Mouse (Mus musculus) urinary bladder, postnatal 4 days (tissue): ENCODE data around the gene Gm12216.
"Not testable (repeated sequence)": the region's sequence is repeated elsewhere in the genome, so short reads cannot be mapped to it uniquely, and the experiment has no call there.

Experiments
- DNase-seq, 2 experiments: peaks; one replicate each; pipeline ENCODE4 v3.0.0; 2021 to 2022; ENCODE audit warnings: low spot score in 2 of 2

Gene Gm12216

GRCm38 (mm10) chr11:53858761-53859580 lies at the start of gene Gm12216:
TSS of gene Gm12216 (minus strand) at chr11:53859256.
- not testable (repeated sequence) for DNase-seq

GRCm38 (mm10) chr11:53908686-53909085 lies 49.6 kb upstream of the Gm12216 start:
- DNase-seq = no peak

DNA sequence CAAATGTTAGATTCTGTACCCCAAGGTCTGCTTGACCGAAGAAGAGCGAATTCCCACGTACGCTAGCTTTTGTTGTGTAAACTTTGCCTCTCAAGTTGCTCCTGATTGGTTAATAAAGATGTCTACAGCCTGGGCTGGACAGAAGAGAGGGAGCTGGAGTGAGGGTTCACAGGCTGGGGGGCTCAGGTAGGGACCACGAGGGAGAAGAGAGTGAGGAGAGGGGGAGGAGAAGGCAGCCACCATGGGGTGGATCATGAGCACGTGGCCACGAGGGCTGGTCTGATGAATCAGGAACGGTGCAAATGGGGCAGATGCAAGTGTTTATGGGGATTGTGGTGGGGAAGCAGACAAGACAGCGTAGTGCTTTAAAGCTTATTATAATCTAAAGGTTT lies 45.5 kb upstream of the Gm12216 start:
- no peak for DNase-seq

- DNase-seq = peak; percentile 62 to 65
Measured at GRCm38 (mm10) chr11:53903781-53904533, 44.9 kb upstream of the Gm12216 start.

DNA sequence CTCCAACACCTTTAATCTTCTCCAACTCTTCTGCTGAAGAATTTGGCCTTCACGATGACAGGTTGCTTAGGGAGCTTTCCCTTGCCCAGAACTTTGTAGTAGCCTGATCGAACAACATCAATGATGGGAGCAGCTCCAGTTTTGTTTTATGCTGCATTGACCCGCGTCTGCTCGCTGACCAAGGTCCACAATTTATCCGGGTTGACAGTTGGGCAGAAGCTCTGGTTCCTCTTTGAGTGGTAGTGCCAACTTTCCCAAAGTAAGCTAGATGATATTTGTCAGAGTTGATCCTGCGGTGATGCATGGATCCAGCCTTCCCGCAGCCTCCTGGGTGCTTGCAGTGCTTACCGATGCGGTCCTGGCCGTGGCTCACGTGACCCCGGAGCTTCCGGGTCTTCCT lies 43.7 kb upstream of the Gm12216 start:
- no peak for DNase-seq

DNA sequence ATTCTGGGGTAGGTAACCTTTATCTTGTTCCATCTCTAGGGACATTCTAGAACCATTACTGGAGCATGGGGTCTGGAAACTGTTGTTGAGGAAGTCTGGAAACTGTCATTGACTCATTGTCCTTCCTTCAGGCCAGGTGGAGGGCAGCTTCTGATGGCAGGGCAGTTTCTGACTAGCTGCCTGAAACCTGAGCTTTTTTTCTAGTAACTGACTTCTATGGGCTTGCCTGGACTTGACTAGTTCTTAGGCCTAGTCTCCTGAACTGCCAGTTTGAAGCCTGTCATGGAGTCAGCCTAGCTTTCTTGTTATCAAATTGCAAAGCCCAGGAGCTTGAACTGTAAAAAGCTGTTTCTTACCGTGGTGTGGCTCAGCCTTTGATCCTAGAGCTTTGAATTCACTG lies 41.9 kb upstream of the Gm12216 start:
- no peak for DNase-seq

DNA sequence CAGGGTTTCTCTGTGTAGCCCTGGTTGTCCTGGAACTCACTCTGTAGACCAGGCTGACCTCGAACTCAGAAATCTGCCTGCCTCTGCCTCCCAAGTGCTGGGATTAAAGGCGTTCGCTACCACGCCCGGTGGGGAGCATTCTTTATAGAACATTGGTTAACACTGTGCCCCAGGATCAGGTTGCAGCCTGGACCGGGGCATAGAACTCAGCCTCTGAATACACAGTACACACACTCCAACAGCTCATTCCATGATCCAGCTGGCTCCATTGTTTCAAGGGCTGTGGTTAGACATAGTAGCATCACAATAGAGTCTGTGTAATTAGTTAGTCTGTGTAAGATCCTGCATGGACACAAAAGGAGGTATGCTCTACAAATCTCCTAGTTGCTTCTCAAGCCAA lies 40.9 kb upstream of the Gm12216 start:
- no peak for DNase-seq

DNA sequence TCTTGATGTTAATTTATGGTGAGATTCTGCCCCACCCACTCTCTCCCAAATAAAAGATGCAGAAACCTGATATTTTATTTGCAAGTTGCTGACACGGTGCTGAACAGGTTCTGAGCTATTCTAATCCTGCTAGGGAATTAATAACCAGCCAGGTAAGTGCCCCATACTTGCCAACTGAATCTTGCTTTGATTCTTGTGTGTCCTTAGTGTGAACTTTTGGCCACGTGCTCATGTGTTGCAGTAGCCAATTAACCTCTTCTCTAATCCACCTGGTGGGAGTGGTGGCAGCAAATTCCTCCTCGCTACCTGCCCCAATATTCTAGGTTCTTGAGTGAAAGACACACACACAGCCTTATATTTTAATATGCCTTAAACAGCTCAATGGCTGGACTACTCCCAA lies 39.9 kb upstream of the Gm12216 start:
- no peak for DNase-seq

DNA sequence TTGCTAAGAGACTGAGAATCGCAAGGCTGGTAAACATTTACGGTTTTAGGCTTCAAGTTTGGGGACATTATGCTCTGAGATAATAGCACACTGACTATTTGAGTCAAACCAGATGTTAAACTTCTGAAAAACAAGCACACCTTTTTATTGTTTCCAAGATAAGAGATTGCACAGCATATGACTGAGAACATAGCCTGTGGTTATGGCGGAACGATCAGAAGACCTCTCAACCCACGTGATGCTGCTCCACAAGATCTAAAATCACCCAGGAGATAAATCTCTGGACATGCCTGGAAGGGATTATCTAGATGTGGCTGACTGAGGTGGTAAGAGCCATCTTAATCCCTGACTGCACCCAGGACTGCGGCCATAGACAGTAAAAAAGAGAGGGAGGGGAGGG lies 37.9 kb upstream of the Gm12216 start:
- no peak for DNase-seq

GRCm38 (mm10) chr11:53893451-53893850 lies 34.4 kb upstream of the Gm12216 start:
- DNase-seq = no peak

- DNase-seq = no peak
Measured at GRCm38 (mm10) chr11:53892716-53893416, 33.8 kb upstream of the Gm12216 start.

DNA sequence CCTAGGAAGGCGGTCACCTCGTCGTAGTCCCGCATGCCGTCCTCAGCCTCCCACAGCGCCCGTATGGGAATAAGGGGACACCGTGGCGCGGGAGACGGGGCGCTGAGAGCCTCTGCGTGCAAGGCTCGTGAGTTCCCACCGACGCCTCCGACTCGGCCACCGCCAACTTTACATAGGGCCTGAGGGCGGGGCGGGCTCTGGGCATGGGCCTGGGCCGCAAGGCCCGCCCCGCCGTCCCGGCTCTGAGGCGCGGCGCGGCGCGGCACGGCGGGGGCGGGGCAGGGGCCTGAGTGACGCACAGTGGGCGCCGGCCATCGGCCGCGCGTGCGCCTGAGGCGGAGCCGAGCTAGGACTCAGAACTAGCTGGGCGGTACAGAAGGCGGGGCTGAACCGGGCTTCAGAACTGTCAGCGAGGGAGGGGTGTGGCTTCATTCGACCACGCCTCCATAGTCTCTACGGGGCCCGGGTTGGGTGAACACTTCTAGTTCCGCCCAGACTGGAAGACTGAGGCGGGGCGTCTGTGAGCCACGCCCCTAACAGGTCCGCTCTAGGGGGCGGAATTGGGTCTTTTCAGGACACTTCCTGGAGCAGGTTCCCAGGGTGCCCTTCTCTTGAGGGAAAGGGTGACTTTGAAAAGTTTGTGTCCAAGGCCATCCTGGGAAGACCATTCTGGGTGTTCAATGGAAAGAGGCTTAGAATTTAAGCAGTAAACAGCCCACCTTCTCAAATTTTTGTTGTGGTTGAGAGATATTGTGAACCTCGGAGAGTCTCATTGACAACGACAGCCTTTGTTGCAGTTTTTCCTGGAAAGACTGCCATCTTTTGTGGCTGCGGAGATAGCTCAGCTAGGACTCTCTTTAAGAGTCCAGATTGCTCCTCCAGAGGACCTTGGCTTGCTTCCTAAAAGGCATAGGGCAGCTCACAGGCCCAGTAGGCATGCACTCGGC lies 32.7 kb upstream of the Gm12216 start, which contains the start of gene Slc22a5:
Slc22a5 (minus strand) TSS at position 156 of the 947 bp plus-strand sequence.
- DNase-seq = peak; percentile 98 to 100

DNA sequence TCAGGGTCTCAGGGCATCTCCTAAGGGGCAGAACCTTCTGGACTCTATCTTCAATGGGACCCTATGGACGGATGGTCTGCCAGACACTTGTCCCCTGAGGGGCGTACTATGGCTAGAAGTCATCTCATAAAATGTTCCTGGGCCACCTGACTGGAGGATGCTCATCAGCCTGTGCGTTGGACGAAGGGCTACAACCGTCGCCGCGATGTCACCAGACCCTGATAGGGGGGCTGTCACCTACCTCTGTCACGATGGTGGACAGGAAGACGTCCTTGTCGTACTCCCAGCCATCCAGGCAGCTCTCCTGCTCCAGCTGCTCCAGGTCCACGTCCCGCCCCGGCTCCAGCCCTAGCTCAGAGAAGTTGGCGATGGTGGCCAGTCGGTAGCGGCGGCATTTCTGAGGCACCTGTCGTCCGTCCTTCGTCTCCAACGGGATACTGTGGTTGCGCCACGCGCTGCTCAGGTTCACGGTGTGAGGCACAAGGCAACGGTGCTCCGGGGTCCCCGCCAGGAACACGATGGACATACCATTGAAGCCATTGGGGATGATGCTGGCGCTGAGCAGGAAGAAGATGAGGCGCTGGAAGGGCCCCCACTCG lies 31.9 kb upstream of the Gm12216 start:
- no peak for DNase-seq

DNA sequence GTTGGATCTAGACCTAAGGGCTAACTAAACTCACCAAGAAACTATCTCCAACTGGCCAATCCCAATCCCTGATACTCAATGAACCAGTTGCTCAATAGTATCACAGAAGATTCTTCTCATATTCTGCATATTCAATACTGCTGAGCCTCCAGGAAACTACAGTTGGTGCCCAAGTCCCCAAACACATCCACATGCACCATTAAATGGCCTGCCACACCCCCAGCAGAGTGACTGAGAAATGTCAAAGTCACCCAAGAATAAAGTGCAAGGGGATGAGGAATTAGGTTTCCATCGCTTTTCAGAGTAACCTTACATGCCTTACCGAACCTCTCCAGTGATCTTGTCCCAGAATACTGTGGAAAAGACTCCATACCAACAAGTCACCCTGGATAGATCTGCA lies 31.2 kb upstream of the Gm12216 start:
- no peak for DNase-seq

DNA sequence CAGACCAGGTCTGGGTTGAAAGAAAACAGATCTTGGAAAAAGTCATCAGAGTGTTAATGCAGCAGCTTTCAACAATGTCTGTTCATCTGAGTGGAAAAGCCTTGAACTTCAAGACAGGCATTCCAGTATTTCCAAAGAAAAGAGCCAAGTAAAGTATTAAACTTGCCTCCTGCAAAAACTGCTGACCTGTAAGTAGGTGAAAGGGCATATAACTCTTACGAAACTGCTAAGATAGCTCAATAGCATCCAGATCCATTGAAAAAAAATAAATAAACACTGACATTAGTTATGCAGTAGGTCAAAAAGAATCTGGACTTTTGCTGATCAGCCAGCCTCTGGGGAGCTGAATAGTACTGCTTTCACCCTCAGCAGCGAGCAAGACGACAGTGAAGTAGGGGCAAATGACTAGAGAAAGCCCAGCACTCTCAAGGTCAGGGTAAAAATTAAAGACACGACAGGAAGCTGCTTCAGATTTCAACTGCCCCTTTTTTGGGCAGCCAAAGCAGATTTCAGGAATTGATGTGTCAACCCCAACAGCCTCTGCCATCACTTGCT lies 30.1 kb upstream of the Gm12216 start:
- no peak for DNase-seq

- DNase-seq = no peak
Measured at GRCm38 (mm10) chr11:53888242-53888641, 29.2 kb upstream of the Gm12216 start.

DNA sequence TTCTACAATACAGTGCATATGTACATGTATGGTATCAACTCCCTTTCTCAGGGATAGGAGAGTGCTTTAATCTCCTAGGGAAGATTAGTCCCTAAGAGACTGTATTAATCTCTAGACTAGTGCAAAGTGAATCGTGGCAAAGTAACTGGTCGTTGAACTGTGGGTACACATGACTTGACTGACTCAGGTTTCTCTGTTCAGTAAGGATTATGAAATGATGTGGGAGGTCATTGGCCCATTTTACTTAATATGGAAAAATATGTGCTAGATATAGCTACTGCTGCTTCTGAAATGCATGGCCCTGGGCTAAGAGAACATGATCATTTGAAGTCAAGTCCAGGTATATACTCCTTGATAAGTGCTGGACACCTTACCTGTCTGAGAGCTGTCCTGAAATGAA lies 24.2 kb upstream of the Gm12216 start:
- no peak for DNase-seq

DNA sequence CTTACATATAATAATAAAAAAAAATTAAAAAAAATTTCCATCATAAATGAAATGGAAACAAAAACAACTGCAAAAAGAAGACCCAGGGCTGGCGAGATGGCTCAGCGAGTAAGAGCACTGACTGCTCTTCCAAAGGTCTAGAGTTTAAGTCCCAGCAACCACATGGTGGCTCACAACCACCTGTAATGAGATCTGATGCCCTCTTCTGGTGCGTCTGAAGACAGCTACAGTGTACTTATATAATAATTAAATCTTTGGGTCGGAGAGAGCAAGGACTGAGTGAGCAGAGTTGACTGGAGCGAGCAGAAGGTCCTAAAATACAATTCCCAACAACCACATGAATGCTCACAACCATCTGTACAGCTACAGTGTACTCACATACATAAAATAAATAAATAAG lies 19.0 kb upstream of the Gm12216 start:
- DNase-seq = not testable (repeated sequence)

DNA sequence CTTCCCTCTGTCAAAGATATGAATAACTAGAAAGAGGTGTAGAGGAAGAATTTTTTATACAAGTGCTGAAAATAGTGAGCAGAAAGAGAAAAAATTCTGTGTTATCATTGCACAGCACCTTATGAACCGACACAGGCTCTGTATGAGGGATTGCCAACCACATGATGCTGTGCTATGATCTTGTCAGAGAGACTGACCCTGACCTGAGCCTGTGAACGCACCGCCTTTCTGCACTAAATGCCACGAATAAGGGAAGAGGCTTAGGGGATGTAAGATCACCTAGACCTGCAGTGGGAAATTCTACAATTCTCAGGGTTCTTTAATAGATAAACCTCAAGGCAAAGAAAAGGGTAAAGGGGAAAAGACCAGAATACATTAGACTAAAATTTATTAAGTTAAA lies 17.4 kb upstream of the Gm12216 start:
- DNase-seq = no peak

- DNase-seq = no peak
Measured at GRCm38 (mm10) chr11:53874706-53875105, 15.7 kb upstream of the Gm12216 start.
